Mouse (Mus musculus): ENCODE measurements at regions not wholly inside any gene's neighbourhood (a gene's known extent, or its start where the extent isn't known, plus 50 kb on each side); places are given as distances from the start of the nearest gene placed in this dataset.

GRCm38 (mm10) chr10:98857395-98857794 is 56.8 kb upstream of the Atp2b1 start:
- DNase-seq: peak; percentile 70

DNA sequence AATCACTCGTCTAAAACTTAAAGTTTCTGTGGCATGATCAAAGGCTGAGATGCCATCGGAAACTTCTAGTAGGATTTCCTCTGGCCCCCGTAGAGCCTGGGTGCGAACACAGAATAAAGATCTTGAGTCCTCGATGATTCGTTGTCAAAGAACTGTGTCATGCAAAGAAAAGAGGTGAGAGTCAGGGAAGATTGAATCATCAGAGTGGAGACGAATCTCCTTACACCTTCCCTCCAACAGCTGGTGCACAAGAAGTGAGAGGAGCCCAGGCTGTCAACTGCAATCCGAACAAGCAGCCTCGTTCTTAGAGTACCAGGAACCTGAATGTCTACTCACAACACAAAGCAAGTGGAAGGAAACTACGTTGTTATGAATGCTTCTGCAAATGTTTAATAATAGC is 52.7 kb upstream of the Atp2b1 start:
- DNase-seq: no peak

- DNase-seq: no peak
Measured at GRCm38 (mm10) chr10:98862712-98863111, 51.5 kb upstream of the Atp2b1 start.

GRCm38 (mm10) chr10:98864384-98864783 is 49.8 kb upstream of the Atp2b1 start:
- no peak for DNase-seq

All from lung, postnatal 14 days (tissue).